Mouse (Mus musculus) ES-E14 (cell line): ENCODE results near the gene Fxyd7. TPM values are rescaled to one million over a fixed set of nuclear protein-coding genes. Genes with fewer than 3 reads are reported as not detected.

ENCODE experiments used
- DNase-seq: peaks from one replicate; pipeline ENCODE4 v3.0.0-alpha.2; 2013; ENCODE audit warnings: low read depth, low spot score
- H3K27ac ChIP-seq: 2 replicates; pipeline ENCODE4 v1.5.1; 2012; ENCODE audit warnings: low read depth, mild to moderate bottlenecking, low read length, moderate library complexity, mixed read lengths; ENCODE audit not compliant: poor library complexity, insufficient read depth, severe bottlenecking
- H3K36me3 ChIP-seq: 2 replicates; pipeline ENCODE4 v1.6.1; 2012; ENCODE audit warnings: mild to moderate bottlenecking, low read length, moderate library complexity, mixed read lengths; ENCODE audit not compliant: control insufficient read depth, poor library complexity, insufficient read depth, severe bottlenecking
- H3K4me1 ChIP-seq, 2 experiments: fragments of 150-350 bp in 1 of 2; sonication (generic) in 1 of 2; 2 replicates each; pipeline ENCODE4 v1.6.1; 2012; ENCODE audit warnings: low read length in 2 of 2, mild to moderate bottlenecking in 1 of 2, mixed read lengths in 1 of 2; ENCODE audit not compliant: control insufficient read depth in 2 of 2, insufficient read depth in 2 of 2, poor library complexity in 1 of 2
- H3K4me3 ChIP-seq, 2 experiments: fragments of 150-350 bp in 1 of 2; sonication (generic) in 1 of 2; 2 replicates each; pipeline ENCODE4 v1.5.1; 2012; ENCODE audit warnings: low read length in 2 of 2, low read depth in 1 of 2, mild to moderate bottlenecking in 1 of 2, mixed read lengths in 1 of 2; ENCODE audit not compliant: insufficient read depth in 1 of 2, poor library complexity in 1 of 2, severe bottlenecking in 1 of 2
- H3K9ac ChIP-seq: 2 replicates; pipeline ENCODE4 v1.6.1; 2012; ENCODE audit warnings: low read depth, mild to moderate bottlenecking, low read length, mixed read lengths; ENCODE audit not compliant: poor library complexity, insufficient read depth, severe bottlenecking
- H3K9me3 ChIP-seq: fragments of 150-350 bp; sonication (generic); 2 replicates; pipeline ENCODE4 v1.6.1; 2012; ENCODE audit warnings: low read depth, mild to moderate bottlenecking, low read length; ENCODE audit not compliant: control insufficient read depth, insufficient read depth
- CHD2 ChIP-seq: IDR thresholded peaks from 2 replicates; pipeline ENCODE4 v1.6.1; 2014; ENCODE audit warnings: mild to moderate bottlenecking, low read depth, low read length, inconsistent platforms
- HCFC1 ChIP-seq: IDR thresholded peaks from 2 replicates; pipeline ENCODE4 v1.6.1; 2012; ENCODE audit warnings: low read length, inconsistent platforms, borderline replicate concordance; ENCODE audit not compliant: insufficient read depth
- MAFK ChIP-seq: IDR thresholded peaks from 2 replicates; pipeline ENCODE4 v1.6.1; 2014; ENCODE audit warnings: mild to moderate bottlenecking, low read depth, low read length, inconsistent platforms; ENCODE audit not compliant: insufficient read depth
- ZC3H11A ChIP-seq: IDR thresholded peaks from 2 replicates; pipeline ENCODE4 v1.6.1; 2012; ENCODE audit warnings: low read depth, mild to moderate bottlenecking, inconsistent platforms, low read length, borderline replicate concordance
- ZNF384 ChIP-seq: IDR thresholded peaks from 2 replicates; pipeline ENCODE4 v1.6.1; 2012; ENCODE audit warnings: low read depth, low read length, inconsistent platforms
- in situ Hi-C, 2 experiments: fragments of 600-800 bp; cut with MboI; formaldehyde crosslinking; loops; one replicate each; pipeline ENCODE4 v1.15.1; 2025; ENCODE audit warnings: low sequenced_read_pairs in 2 of 2, inconsistent platforms in 1 of 2; ENCODE audit not compliant: unreplicated experiment in 2 of 2
- total RNA-seq: library from RNA; depleted of rRNA; stranded (reverse); fragments of 300-350 nt; gene quantifications from 2 replicates; pipeline ENCODE4 v1.2.3, GENCODE M21; 2012

The Fxyd7 gene
- total RNA-seq, 1 experiment: not detected

GRCm38 (mm10) chr7:31097583-31098248 lies 46.4 kb upstream of the Fxyd7 start:
- peak; percentile 91 for DNase-seq
- no peak overlapping the region for H3K27ac ChIP-seq
- in situ Hi-C loops: no loop called here
- H3K9me3 ChIP-seq: no peaks in the 10 kb centered on the region
- H3K9ac ChIP-seq: no peak overlapping the region; the same call in 1 of the 2 replicates
- TF ChIP-seq CHD2 (no peak), ZC3H11A (peak; percentile 75), ZNF384 (no peak)
- H3K4me3 ChIP-seq: peak overlapping the region; percentile 46 to 48; a peak in 3 of 4 replicates
- peaks cover 0 to 2% of the 10 kb centered on the region in 2 experiments; a peak in 2 of 4 replicates for H3K4me1 ChIP-seq
- H3K36me3 ChIP-seq: no peaks in the 10 kb centered on the region

- DNase-seq: no peak
- Histone ChIP-seq H3K27ac (no peak overlapping the region), H3K4me1 (peaks cover 0 to 2% of the 10 kb centered on the region in 2 experiments; a peak in 2 of 4 replicates), H3K9me3 (no peaks in the 10 kb centered on the region), H3K36me3 (no peaks in the 10 kb centered on the region), H3K4me3 (no peak overlapping the region), H3K9ac (no peak overlapping the region)
- TF ChIP-seq ZC3H11A (no peak), MAFK (no peak), ZNF384 (no peak), CHD2 (no peak), HCFC1 (no peak)
- in situ Hi-C loops: no loop called here
These were observed 45.8 kb upstream of the Fxyd7 start for GRCm38 (mm10) chr7:31096892-31097564.

DNA sequence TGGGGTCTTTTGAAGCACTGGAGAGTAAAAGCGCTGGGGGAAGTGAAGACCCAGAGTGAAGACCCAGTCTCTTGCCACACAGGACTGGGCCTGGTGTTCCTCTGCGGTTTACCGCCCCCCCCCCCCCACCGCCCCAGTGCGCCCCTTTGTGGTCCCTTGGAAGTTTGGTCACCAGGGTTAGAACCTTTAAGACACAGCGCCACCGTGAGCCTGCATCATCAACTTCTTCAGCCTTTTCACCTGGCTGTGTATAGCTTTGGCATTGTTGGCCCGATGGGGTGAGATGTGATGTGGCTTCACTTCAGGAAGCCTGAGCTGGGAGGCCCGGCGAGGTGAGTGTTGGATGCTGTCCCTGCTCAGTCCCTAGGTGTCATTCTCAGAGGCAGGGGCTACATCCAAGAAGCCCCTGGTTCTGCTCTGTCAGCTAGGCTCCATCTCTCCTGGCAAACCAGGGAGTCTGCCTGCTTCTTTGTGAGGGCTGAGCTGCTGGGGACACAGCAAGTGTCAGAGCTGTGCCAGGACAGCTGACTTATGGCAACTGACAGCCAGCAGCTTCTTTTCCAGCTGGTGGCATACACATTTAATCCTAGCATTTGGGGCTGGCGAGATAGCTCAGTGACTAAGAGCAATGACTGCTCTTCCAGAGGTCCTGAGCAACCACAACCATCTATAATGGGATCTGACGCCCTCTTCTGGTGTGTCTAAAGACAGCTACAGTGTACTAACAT lies 43.7 kb upstream of the Fxyd7 start:
- TF ChIP-seq ZNF384: no peak
- TF ChIP-seq ZC3H11A: no peak
- no peak for TF ChIP-seq CHD2
- no peak for TF ChIP-seq HCFC1
- no peak for TF ChIP-seq MAFK
- H3K9me3 ChIP-seq: no peaks in the 10 kb centered on the region
- no peak overlapping the region for H3K9ac ChIP-seq
- no peak overlapping the region; the same call in 1 of the 2 replicates for H3K27ac ChIP-seq
- H3K36me3 ChIP-seq: no peaks in the 10 kb centered on the region
- in situ Hi-C loops: no loop called here
- H3K4me3 ChIP-seq: no peak overlapping the region
- peaks cover 0 to 2% of the 10 kb centered on the region in 2 experiments; a peak in 2 of 4 replicates for H3K4me1 ChIP-seq
- no peak for DNase-seq

- Histone ChIP-seq H3K4me1 (peaks cover 4% of the 10 kb centered on the region in 2 experiments; a peak in 3 of 4 replicates), H3K27ac (no peak overlapping the region), H3K36me3 (no peaks in the 10 kb centered on the region), H3K9ac (no peak overlapping the region), H3K4me3 (no peak overlapping the region), H3K9me3 (no peaks in the 10 kb centered on the region)
- no peak for TF ChIP-seq ZC3H11A
- TF ChIP-seq ZNF384: no peak
- no peak for TF ChIP-seq MAFK
- TF ChIP-seq HCFC1: no peak
- no peak for TF ChIP-seq CHD2
- no peak for DNase-seq
- in situ Hi-C loops: no loop called here
These were observed 38.5 kb upstream of the Fxyd7 start for GRCm38 (mm10) chr7:31089721-31090120.
